Mouse (Mus musculus) cerebellum, postnatal 36 days (tissue): ENCODE data around the gene Tubb4a.

Source experiments
- DNase-seq, 2 experiments: peaks; one replicate each; pipeline ENCODE4 v3.0.0; 2021 to 2022; ENCODE audit warnings: mixed read lengths in 2 of 2

The Tubb4a gene

GRCm38 (mm10) chr17:57099629-57100325 lies 12.2 kb upstream of the Tubb4a start:
- DNase-seq, result no peak

- DNase-seq, result no peak
Observed at GRCm38 (mm10) chr17:57098321-57098720, 10.7 kb upstream of the Tubb4a start.

GRCm38 (mm10) chr17:57096623-57096920 lies 9.0 kb upstream of the Tubb4a start:
- peak; percentile 90 for DNase-seq

GRCm38 (mm10) chr17:57095855-57096622 lies 8.5 kb upstream of the Tubb4a start:
- no peak for DNase-seq

- DNase-seq, result no peak
Observed at GRCm38 (mm10) chr17:57094222-57094621, 6.6 kb upstream of the Tubb4a start.

GRCm38 (mm10) chr17:57085970-57086757 lies 1.4 kb downstream of the Tubb4a start:
- DNase-seq, result peak; percentile 99

- DNase-seq, result peak; percentile 71 to 80
Observed at GRCm38 (mm10) chr17:57082481-57082880, 5.1 kb downstream of the Tubb4a start.

- peak in 1 of 2 experiments; percentile 24 for DNase-seq
Observed at GRCm38 (mm10) chr17:57081234-57081842, 6.2 kb downstream of the Tubb4a start.

- no peak for DNase-seq
Observed at GRCm38 (mm10) chr17:57079919-57080318, 7.7 kb downstream of the Tubb4a start.

GRCm38 (mm10) chr17:57078336-57078735 lies 9.2 kb downstream of the Tubb4a start, which contains the start of gene Dennd1c:
Gene Dennd1c, minus strand, starts transcription at chr17:57078514.
- DNase-seq, result no peak

GRCm38 (mm10) chr17:57076916-57077315 lies 10.7 kb downstream of the Tubb4a start:
- DNase-seq, result no peak

- DNase-seq, result no peak
Observed at GRCm38 (mm10) chr17:57070699-57071098, 16.9 kb downstream of the Tubb4a start.

- no peak for DNase-seq
Observed at GRCm38 (mm10) chr17:57070272-57070671, 17.3 kb downstream of the Tubb4a start.

- no peak for DNase-seq
Observed at GRCm38 (mm10) chr17:57066908-57067307, 20.7 kb downstream of the Tubb4a start.

- no peak for DNase-seq
Observed at GRCm38 (mm10) chr17:57063031-57063430, 24.6 kb downstream of the Tubb4a start.

- DNase-seq, result no peak
Observed at GRCm38 (mm10) chr17:57062548-57062947, 25.0 kb downstream of the Tubb4a start.

GRCm38 (mm10) chr17:57062011-57062521 lies 25.5 kb downstream of the Tubb4a start:
- DNase-seq, result peak in 1 of 2 experiments; percentile 56

- DNase-seq, result no peak
Observed at GRCm38 (mm10) chr17:57061069-57061468, 26.5 kb downstream of the Tubb4a start.

GRCm38 (mm10) chr17:57060231-57060801 lies 27.3 kb downstream of the Tubb4a start:
- DNase-seq, result peak; percentile 96 to 98

GRCm38 (mm10) chr17:57059486-57059977 lies 28.1 kb downstream of the Tubb4a start, which contains the start of gene Slc25a23:
Gene Slc25a23, minus strand, starts transcription at chr17:57059863.
- DNase-seq, result peak; percentile 71 to 74

- peak; percentile 49 to 53 for DNase-seq
Observed at GRCm38 (mm10) chr17:57058891-57059485, 28.6 kb downstream of the Tubb4a start, which contains the start of gene Crb3. Gene Crb3, plus strand, starts transcription at chr17:57059105.

- DNase-seq, result no peak
Observed at GRCm38 (mm10) chr17:57056246-57056645, 31.3 kb downstream of the Tubb4a start.
